Mouse (Mus musculus): Measurements from ENCODE around the gene Clasp1. TPM values are rescaled to one million over a fixed set of nuclear protein-coding genes. Genes with fewer than 3 reads are reported as not detected.

The Clasp1 gene
- polyA plus RNA-seq, 1 experiment from 2014 or later: 90.6 TPM

- DNase-seq (ENCODE audit: low spot score, missing footprints): no peak
- Histone ChIP-seq H3K36me3 (ENCODE audit: control insufficient read depth, insufficient read depth, low read length) (peaks cover 26% of the 10 kb centered on the region), H3K27me3 (ENCODE audit: control insufficient read depth, insufficient read depth, low read length) (no peaks in the 10 kb centered on the region), H3K9ac (ENCODE audit: low read length) (no peak overlapping the region), H3K9me3 (ENCODE audit: control insufficient read depth, low read length) (no peaks in the 10 kb centered on the region), H3K4me3 (ENCODE audit: low read depth, low read length) (no peak overlapping the region), H3K4me2 (no peak overlapping the region), H3K27ac (ENCODE audit: low read depth, low read length) (no peak overlapping the region), H3K4me1 (ENCODE audit: control insufficient read depth, insufficient read depth, low read length) (no peaks in the 10 kb centered on the region)
- WGBS: 91% methylated on average over 3 of the region's 3 CpGs
- ATAC-seq (ENCODE audit: low FRiP score): no peak
Observed at GRCm38 (mm10) chr1:118553451-118553850, 164.6 kb downstream of the Clasp1 start.

- no peak for ATAC-seq (ENCODE audit: low FRiP score)
- WGBS: 92% methylated on average over 5 of the region's 5 CpGs
- no peak for DNase-seq (ENCODE audit: low spot score, missing footprints)
Observed at GRCm38 (mm10) chr1:118554961-118555360, 166.1 kb downstream of the Clasp1 start.

GRCm38 (mm10) chr1:118559716-118560115 is 170.9 kb downstream of the Clasp1 start:
- Histone ChIP-seq H3K9me3 (ENCODE audit: control insufficient read depth, low read length) (no peaks in the 10 kb centered on the region), H3K9ac (ENCODE audit: low read length) (no peak overlapping the region), H3K4me2 (no peak overlapping the region), H3K27me3 (ENCODE audit: control insufficient read depth, insufficient read depth, low read length) (no peaks in the 10 kb centered on the region), H3K27ac (ENCODE audit: low read depth, low read length) (no peak overlapping the region), H3K36me3 (ENCODE audit: control insufficient read depth, insufficient read depth, low read length) (peaks cover 33% of the 10 kb centered on the region), H3K4me3 (ENCODE audit: low read depth, low read length) (no peak overlapping the region), H3K4me1 (ENCODE audit: control insufficient read depth, insufficient read depth, low read length) (no peaks in the 10 kb centered on the region)
- DNase-seq (ENCODE audit: low spot score, missing footprints) (no peak), ATAC-seq (ENCODE audit: low FRiP score) (no peak)
- 84% methylated on average over 2 of the region's 2 CpGs for WGBS

More at GRCm38 (mm10) chr1:118554961-118555360, 166.1 kb downstream of the Clasp1 start:
- Histone ChIP-seq H3K4me3 (ENCODE audit: low read depth, low read length) (no peak overlapping the region), H3K9me3 (ENCODE audit: control insufficient read depth, low read length) (no peaks in the 10 kb centered on the region), H3K27me3 (ENCODE audit: control insufficient read depth, insufficient read depth, low read length) (no peaks in the 10 kb centered on the region), H3K4me2 (no peak overlapping the region), H3K27ac (ENCODE audit: low read depth, low read length) (no peak overlapping the region), H3K36me3 (ENCODE audit: control insufficient read depth, insufficient read depth, low read length) (peaks cover 29% of the 10 kb centered on the region), H3K4me1 (ENCODE audit: control insufficient read depth, insufficient read depth, low read length) (no peaks in the 10 kb centered on the region), H3K9ac (ENCODE audit: low read length) (no peak overlapping the region)

GRCm38 (mm10) chr1:118564561-118564960 is 175.7 kb downstream of the Clasp1 start:
- Histone ChIP-seq H3K9me3 (ENCODE audit: control insufficient read depth, low read length) (no peaks in the 10 kb centered on the region), H3K9ac (ENCODE audit: low read length) (no peak overlapping the region), H3K4me1 (ENCODE audit: control insufficient read depth, insufficient read depth, low read length) (no peaks in the 10 kb centered on the region), H3K4me2 (no peak overlapping the region), H3K27ac (ENCODE audit: low read depth, low read length) (no peak overlapping the region), H3K4me3 (ENCODE audit: low read depth, low read length) (no peak overlapping the region), H3K27me3 (ENCODE audit: control insufficient read depth, insufficient read depth, low read length) (no peaks in the 10 kb centered on the region), H3K36me3 (ENCODE audit: control insufficient read depth, insufficient read depth, low read length) (peaks cover 44% of the 10 kb centered on the region)
- DNase-seq (ENCODE audit: low spot score, missing footprints): no peak
- ATAC-seq (ENCODE audit: low FRiP score): no peak

GRCm38 (mm10) chr1:118567659-118568058 is 178.8 kb downstream of the Clasp1 start:
- H3K4me1 ChIP-seq (ENCODE audit: control insufficient read depth, insufficient read depth, low read length): no peaks in the 10 kb centered on the region
- H3K27ac ChIP-seq (ENCODE audit: low read depth, low read length): no peak overlapping the region
- WGBS: 94% methylated on average over 3 of the region's 3 CpGs
- no peak overlapping the region for H3K4me2 ChIP-seq
- H3K36me3 ChIP-seq (ENCODE audit: control insufficient read depth, insufficient read depth, low read length): peaks cover 39% of the 10 kb centered on the region
- DNase-seq (ENCODE audit: low spot score, missing footprints) (no peak), ATAC-seq (ENCODE audit: low FRiP score) (no peak)
- no peaks in the 10 kb centered on the region for H3K9me3 ChIP-seq (ENCODE audit: control insufficient read depth, low read length)
- no peaks in the 10 kb centered on the region for H3K27me3 ChIP-seq (ENCODE audit: control insufficient read depth, insufficient read depth, low read length)
- no peak overlapping the region for H3K9ac ChIP-seq (ENCODE audit: low read length)
- no peak overlapping the region for H3K4me3 ChIP-seq (ENCODE audit: low read depth, low read length)

GRCm38 (mm10) chr1:118580174-118580702 is 191.4 kb downstream of the Clasp1 start:
- no peaks in the 10 kb centered on the region for H3K27me3 ChIP-seq (ENCODE audit: control insufficient read depth, insufficient read depth, low read length)
- H3K36me3 ChIP-seq (ENCODE audit: control insufficient read depth, insufficient read depth, low read length): peaks cover 24% of the 10 kb centered on the region; the same call in 1 of the 2 replicates
- no peaks in the 10 kb centered on the region for H3K4me1 ChIP-seq (ENCODE audit: control insufficient read depth, insufficient read depth, low read length)
- no peak for DNase-seq (ENCODE audit: low spot score, missing footprints)
- H3K9ac ChIP-seq (ENCODE audit: low read length): no peak overlapping the region
- no peaks in the 10 kb centered on the region for H3K9me3 ChIP-seq (ENCODE audit: control insufficient read depth, low read length)
- WGBS: 96% methylated on average over 2 of the region's 2 CpGs
- no peak overlapping the region for H3K4me2 ChIP-seq
- H3K27ac ChIP-seq (ENCODE audit: low read depth, low read length): no peak overlapping the region
- H3K4me3 ChIP-seq (ENCODE audit: low read depth, low read length): no peak overlapping the region
- no peak for ATAC-seq (ENCODE audit: low FRiP score)

- WGBS: 95% methylated on average over 8 of the region's 8 CpGs
- H3K27ac ChIP-seq (ENCODE audit: low read depth, low read length): no peak overlapping the region
- peaks cover 20% of the 10 kb centered on the region; the same call in 1 of the 2 replicates for H3K36me3 ChIP-seq (ENCODE audit: control insufficient read depth, insufficient read depth, low read length)
- no peak overlapping the region for H3K4me2 ChIP-seq
- ATAC-seq (ENCODE audit: low FRiP score) (no peak), DNase-seq (ENCODE audit: low spot score, missing footprints) (no peak)
- H3K4me3 ChIP-seq (ENCODE audit: low read depth, low read length): no peak overlapping the region
- no peaks in the 10 kb centered on the region for H3K4me1 ChIP-seq (ENCODE audit: control insufficient read depth, insufficient read depth, low read length)
- no peaks in the 10 kb centered on the region for H3K27me3 ChIP-seq (ENCODE audit: control insufficient read depth, insufficient read depth, low read length)
- H3K9ac ChIP-seq (ENCODE audit: low read length): no peak overlapping the region
- no peaks in the 10 kb centered on the region for H3K9me3 ChIP-seq (ENCODE audit: control insufficient read depth, low read length)
Observed at GRCm38 (mm10) chr1:118581179-118581578, 192.3 kb downstream of the Clasp1 start.

GRCm38 (mm10) chr1:118589721-118590120 is 200.9 kb downstream of the Clasp1 start:
- peak; percentile 72 for ATAC-seq (ENCODE audit: low FRiP score)
- Histone ChIP-seq H3K4me3 (ENCODE audit: low read depth, low read length) (no peak overlapping the region), H3K27me3 (ENCODE audit: control insufficient read depth, insufficient read depth, low read length) (no peaks in the 10 kb centered on the region), H3K36me3 (ENCODE audit: control insufficient read depth, insufficient read depth, low read length) (peaks cover 16% of the 10 kb centered on the region), H3K4me2 (no peak overlapping the region), H3K27ac (ENCODE audit: low read depth, low read length) (no peak overlapping the region), H3K9me3 (ENCODE audit: control insufficient read depth, low read length) (no peaks in the 10 kb centered on the region), H3K4me1 (ENCODE audit: control insufficient read depth, insufficient read depth, low read length) (no peaks in the 10 kb centered on the region), H3K9ac (ENCODE audit: low read length) (no peak overlapping the region)
- 66% methylated on average over 5 of the region's 5 CpGs for WGBS
- no peak for DNase-seq (ENCODE audit: low spot score, missing footprints)

GRCm38 (mm10) chr1:118592933-118593332 is 204.1 kb downstream of the Clasp1 start:
- DNase-seq (ENCODE audit: low spot score, missing footprints) (no peak), ATAC-seq (ENCODE audit: low FRiP score) (no peak)
- Histone ChIP-seq H3K36me3 (ENCODE audit: control insufficient read depth, insufficient read depth, low read length) (peaks cover 21% of the 10 kb centered on the region), H3K9ac (ENCODE audit: low read length) (no peak overlapping the region), H3K27ac (ENCODE audit: low read depth, low read length) (no peak overlapping the region), H3K4me1 (ENCODE audit: control insufficient read depth, insufficient read depth, low read length) (no peaks in the 10 kb centered on the region), H3K27me3 (ENCODE audit: control insufficient read depth, insufficient read depth, low read length) (no peaks in the 10 kb centered on the region), H3K4me3 (ENCODE audit: low read depth, low read length) (no peak overlapping the region), H3K9me3 (ENCODE audit: control insufficient read depth, low read length) (no peaks in the 10 kb centered on the region), H3K4me2 (no peak overlapping the region)
- 97% methylated on average over 4 of the region's 4 CpGs for WGBS

All from midbrain, embryonic 11.5 days (tissue).